Mouse (Mus musculus) fibroblast of lung, adult 2 months (primary cell): ENCODE results near the gene Caln1.

Source experiments
- DNase-seq: peaks from one replicate; pipeline ENCODE4 v3.0.0-alpha.2; 2011; ENCODE audit warnings: low read depth

The Caln1 gene

GRCm38 (mm10) chr5:130369237-130369636 is at the start of gene Caln1:
Caln1 (plus strand) TSS chr5:130369455.
- no peak for DNase-seq

- no peak for DNase-seq
Observed at GRCm38 (mm10) chr5:130319783-130320182, 49.5 kb upstream of the Caln1 start.

GRCm38 (mm10) chr5:130320485-130320884 is 48.8 kb upstream of the Caln1 start:
- no peak for DNase-seq

- no peak for DNase-seq
Observed at GRCm38 (mm10) chr5:130325486-130325885, 43.8 kb upstream of the Caln1 start.

DNA sequence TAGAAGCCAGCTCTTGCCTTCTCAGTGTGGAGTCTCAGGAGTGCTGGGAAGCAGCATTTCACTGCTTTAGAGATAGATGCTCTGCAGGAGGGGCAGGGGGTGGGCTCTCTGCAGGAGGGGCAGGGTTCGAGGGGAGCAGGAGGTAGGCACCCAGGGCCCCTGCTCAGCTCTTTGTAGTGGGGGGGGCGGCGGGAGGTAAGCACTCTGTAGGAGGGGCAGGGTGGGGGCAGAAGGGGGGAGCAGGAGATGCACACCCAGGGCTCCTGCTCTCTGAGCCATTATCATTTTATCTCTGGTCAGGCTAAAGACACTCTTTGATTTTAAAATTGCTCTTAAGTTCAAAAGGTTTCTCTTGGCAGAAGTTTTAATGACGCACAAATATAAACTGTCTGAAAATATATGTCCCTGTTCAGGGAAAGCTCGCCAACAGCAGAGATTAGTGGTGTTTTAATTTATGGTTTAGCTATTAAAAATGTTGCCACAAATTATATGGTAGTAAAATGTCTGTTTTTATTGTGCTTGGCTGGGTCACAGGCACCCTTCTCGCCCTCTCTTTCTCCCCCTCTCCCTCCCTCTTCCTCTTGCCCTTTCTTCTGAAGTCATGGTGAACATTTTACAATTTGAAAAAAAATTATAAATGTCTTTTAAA is 41.5 kb upstream of the Caln1 start:
- no peak for DNase-seq

DNA sequence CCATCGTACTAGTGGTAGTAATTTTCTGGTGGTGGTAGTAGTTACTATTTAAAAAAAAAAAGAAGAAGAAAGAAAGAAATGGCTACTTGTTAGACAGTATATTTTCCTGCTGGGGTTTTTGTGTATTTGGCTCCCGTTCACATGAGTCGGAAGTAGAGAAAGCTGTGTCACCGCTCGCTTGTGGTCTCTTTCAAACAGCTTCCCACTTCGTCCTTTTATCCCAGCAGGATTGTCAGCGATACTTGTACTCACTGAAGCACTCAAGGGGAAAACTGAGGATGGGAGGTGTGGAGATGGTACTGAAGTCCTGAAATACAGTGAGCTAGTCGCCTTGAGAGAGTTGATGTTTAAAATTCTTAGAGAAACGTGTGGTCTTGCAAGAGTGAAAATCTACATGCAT is 40.9 kb upstream of the Caln1 start:
- DNase-seq = no peak

DNA sequence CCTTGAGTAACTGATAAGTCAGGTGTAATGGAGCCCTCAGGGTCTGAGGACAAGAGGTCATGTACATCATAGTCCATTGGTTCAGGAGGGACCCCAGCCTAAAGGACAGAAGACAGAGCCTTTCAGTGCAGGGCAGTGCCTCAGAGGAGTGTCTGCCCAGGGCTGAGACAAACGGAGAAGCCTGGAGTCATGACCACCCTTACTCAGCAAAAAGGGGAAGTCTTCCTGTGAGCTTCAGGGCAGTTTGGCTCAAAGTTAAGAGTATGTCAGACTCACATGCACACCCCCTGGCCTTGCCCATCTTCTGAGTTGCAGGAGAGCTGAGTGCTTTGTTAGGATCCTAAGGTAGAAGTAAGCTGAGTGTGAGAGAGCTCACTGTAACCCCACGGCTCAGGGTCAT is 39.4 kb upstream of the Caln1 start:
- DNase-seq = no peak

DNA sequence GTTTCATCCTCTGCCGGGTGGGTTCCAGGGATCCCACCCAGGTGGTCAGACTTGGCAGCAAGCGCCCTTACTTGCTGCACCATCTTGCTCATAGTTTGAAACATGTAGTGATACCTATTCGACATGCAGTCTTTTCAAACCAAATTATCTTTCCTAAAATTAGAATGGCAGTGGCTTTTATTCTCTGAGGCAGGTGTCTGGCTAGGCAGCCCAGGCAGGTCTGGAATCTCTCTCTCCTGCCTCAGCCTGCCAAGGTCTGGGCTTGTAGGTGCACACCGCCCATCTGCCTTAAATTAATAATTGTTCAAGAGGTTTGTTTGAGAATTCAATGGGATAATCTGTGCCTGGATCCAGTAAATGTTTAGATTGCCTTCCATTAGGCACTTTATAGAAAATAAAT is 38.5 kb upstream of the Caln1 start:
- DNase-seq = no peak

DNA sequence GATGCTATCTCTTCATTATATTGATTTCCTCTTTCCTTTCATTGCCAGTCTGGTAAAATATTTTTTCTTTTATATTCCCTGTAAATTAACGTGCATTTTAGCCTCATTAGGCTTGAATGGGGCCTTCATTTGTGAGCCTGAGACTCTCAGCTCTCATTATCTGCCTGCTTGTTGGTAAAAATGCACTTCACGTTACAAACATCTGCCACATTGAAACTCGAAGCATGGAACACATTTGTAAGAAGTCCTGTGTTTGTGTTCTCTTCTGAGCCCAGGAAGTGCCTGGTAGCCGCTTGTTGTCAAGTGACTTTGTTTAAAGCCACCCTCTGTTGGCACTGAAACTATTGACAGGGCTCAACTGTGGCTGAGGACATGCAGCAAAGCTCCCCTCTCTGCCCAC is 38.0 kb upstream of the Caln1 start:
- DNase-seq = no peak

GRCm38 (mm10) chr5:130333566-130333965 is 35.7 kb upstream of the Caln1 start:
- no peak for DNase-seq

DNA sequence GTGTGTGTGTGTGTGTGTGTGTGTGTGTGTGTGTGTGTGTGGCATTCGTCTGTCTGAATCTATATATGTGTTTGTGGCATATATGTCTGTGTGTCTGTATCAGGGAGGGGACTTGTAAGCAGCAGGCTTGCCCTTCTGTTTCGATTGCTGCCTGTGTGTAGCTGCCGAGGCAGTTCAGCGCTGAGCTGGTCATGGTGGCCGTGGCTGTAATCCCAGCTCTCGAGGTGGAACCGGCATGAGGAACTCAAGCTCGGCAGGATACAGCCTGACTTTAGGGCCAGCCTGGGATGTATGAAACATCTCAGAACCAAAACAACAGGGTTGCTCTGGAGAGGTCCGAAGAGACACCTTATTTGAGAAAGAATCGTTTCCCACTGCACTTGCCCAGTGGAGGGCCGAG is 35.3 kb upstream of the Caln1 start:
- DNase-seq = no peak

DNA sequence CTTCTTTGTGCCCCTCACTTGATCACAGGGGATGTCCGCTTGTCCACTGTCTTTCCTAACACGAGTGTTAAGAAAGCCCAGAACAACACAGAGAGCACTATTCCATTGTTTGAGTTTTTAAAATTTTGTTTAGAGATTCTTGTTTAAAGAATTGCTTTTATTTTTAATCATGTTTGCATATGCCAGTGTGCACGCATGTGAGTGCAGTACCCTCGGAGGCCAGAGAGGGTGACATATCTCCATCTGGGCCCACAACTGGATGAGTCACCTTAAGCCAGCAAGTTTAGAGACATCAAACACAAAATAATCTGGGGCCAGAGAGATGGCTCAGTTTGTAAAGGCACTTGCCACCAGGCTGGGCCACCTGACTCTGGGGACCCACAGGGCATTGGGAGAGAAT is 33.8 kb upstream of the Caln1 start:
- DNase-seq = no peak

DNA sequence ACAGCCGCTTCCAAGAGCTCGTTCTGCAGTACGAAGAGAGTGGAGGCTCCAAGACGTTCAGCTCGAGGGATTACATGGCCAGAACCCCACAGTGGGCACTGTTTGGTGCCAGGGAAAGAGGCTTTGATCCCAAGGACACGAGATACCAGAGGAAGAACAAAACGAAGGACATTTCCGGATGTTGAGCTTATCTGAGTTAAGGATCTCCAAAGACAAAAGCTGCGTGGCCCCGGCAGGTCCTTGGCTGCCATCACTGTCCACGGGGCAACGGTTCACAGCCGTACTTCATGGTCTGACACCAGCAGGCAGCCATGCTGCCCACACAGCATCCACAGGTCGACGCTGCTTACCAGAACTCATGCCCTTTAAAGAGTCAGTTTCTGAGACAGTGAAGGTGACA is 28.6 kb upstream of the Caln1 start:
- no peak for DNase-seq

- no peak for DNase-seq
Observed at GRCm38 (mm10) chr5:130344999-130345398, 24.3 kb upstream of the Caln1 start.

DNA sequence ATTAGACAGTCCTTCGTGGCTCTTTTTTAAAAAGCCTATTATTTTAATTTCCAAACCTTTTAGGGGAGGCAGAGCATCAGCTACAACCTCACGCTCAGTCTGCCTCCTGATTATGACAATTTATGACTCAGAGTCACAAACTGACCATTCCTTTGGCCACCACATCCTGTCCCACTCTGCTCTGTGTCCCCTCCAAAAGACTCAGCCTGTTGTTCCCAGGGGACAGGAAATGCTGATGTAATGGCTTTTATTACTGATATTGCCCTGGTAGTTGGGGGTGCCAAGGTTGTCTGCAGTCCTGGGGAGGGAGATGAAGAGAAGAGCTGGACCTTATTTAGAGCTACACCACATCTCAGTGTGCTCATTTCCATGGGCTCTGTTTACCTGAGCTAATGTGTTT is 23.4 kb upstream of the Caln1 start:
- no peak for DNase-seq

GRCm38 (mm10) chr5:130355223-130355622 is 14.0 kb upstream of the Caln1 start:
- DNase-seq = no peak

DNA sequence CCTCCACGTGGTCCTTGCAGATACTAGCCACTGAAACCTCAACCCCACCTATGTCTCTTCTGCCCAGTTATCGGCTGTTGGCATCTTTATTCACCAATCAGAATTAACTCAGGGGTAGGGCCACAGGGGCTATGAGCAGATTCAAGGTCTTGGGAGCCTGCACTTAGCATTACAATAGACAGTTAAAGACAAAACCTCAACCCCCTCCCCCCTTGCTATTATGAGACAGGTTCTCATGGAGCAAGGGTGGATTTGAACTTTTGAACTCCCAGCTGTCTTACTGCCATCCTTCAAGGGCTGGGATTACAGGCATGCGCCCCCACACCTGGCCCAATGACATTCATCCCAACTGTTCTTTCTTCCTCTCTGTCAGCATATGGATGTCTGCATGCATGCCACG is 6.1 kb upstream of the Caln1 start:
- no peak for DNase-seq

- DNase-seq = no peak
Observed at GRCm38 (mm10) chr5:130363773-130364172, 5.5 kb upstream of the Caln1 start.

DNA sequence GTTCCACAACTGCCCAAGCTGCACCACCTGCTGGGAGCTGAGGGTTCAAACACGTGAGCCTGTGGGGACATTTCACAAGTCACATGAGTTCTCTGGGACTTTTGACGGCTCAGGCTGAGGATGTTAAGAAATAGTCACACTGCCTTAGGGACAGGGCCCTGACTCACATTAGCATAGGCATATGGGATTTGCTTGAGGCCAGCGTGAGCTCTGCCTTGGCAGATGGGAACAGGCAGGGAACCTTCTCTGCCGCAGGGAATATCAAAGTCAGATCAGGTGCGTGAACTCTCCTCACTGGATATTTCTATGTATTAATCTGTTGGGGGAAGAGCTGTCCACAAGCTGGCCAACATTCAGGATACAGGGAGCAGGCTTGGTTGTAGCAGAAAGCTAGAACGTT is 1.0 kb upstream of the Caln1 start:
- no peak for DNase-seq

- no peak for DNase-seq
Observed at GRCm38 (mm10) chr5:130375411-130375810, 6.2 kb downstream of the Caln1 start.

DNA sequence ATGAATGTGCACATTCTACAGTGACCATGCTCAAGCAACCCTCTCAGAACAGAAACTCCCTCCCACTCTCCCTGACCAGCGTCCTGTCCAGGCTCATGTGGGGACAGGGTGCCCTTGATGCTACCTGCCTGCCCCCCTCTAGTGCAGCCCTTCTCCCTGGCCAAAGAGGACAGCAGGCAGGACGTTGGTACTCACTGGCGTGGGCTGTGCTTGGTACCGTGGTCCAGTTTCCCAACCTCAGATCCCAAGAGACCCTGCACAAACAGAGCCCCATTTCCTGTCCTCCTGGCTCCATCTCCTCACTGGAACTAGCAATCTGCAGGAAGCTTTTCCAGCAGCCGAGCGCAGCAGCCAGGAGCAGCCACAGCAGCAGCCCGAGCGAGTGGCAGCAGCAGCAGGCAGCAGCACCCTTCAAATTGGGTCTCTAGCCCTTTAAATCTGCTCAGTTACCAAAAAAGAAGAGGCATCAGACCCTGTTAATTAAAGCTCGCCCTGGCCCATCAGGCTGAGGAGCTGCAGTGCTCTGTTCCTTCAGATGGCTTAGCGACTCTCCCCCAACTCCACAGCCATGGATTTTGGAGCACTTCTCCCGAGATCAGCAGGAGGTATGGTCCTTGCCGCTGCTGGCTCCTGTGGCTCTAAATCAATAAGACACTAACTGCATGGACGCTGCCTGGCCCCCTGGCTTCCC is 15.1 kb downstream of the Caln1 start, which contains the start of gene A330070K13Rik:
TSS of gene A330070K13Rik (minus strand) at position 410 of the 691 bp plus-strand sequence.
- DNase-seq = no peak

GRCm38 (mm10) chr5:130386418-130386817 is 17.2 kb downstream of the Caln1 start:
- DNase-seq = no peak

DNA sequence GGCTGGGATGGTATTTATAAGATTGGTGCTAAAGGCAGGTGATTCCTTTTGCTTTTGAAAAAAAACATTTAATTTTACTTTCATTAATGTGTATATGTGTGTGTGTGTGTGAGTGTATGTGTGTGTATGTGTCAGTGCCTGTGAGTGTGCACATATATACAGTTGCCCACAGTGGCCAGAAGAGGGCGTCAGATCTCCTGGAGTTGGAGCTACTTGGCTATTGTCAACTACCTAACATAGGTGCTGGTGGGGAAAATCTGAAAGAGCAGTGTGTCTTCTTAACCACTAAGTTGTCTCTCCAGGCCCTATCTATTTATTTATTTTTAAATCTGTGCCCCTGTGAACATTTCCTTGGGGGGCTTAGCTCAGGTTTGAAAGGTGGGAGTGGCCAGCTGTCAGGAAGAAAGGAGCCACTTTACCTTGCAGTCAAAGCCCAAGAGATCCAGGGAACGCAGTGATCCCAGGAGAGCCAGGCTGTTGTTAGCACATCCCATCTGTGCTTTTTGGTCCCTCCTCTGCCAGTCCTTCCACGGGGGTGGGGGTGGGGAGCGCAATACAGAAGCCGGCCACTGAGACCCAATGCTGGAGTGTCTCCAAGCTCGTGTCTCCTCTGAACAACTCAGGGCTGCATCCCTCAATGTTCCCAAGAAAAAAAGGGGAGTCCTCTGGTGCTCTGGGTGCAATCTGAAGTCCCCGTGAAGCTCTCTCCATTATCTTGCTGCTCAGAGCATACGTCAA is 24.5 kb downstream of the Caln1 start:
- no peak for DNase-seq
